ENCODE assay signal across 8 mouse cellular contexts in the genomic region with DNA sequence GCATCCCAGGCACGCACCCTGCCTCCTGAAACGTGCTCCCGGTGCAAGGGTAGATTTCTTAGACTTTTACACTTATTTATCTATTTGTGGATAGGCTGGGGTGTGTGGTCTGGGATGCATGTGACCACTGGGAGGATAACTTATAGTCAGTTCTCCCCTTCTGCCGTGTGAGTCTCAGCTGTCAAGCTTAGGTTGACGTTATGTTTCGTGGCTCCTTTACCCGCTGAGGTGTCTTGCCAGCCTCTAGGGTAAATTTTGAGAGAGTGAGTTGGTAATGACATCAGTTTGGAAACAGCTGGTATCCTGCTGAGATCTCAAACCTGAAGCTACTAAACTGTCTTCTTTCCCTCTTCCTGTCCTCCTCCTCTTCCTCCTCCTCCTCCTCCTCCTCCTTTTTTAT. TPM values are rescaled to one million over a fixed set of nuclear protein-coding genes. Genes with fewer than 3 reads are reported as not detected.
A peak's percentile ranks its signal among the peaks of the same experiment; 100 is the strongest.
DNase-seq lines count a peak whose midpoint lies in the region; ATAC-seq and TF ChIP-seq lines count a peak whose summit lies in the region.

No protein-coding gene starts in this region.

- 0 out of 2 replicates have a peak, but pooled peaks have one; percentile 8 for TF ChIP-seq CTCF in liver, embryonic 14.5 days (IDR thresholded peaks at IDR 0.05; ENCODE audit: low read depth)
- no peak for TF ChIP-seq CTCF in stomach, postnatal 0 days (IDR thresholded peaks at IDR 0.05; ENCODE audit: low read depth)

- no peaks in the 10 kb centered on the region for H3K36me3 ChIP-seq in forebrain, embryonic 10.5 days (replicated peaks)
- H3K36me3 ChIP-seq in liver, embryonic 14.5 days (replicated peaks; ENCODE audit: control insufficient read depth, insufficient read depth, low read depth): no peaks in the 10 kb centered on the region
- H3K36me3 ChIP-seq in stomach, postnatal 0 days (ENCODE audit: control insufficient read depth, insufficient read depth, low read length): peaks cover 2% of the 10 kb centered on the region; the same call in 1 of the 2 replicates

- H3K9ac ChIP-seq in liver, embryonic 14.5 days (replicated peaks): peak overlapping the region; percentile 83
- H3K9ac ChIP-seq in stomach, postnatal 0 days (ENCODE audit: low read length): peak overlapping the region; percentile 50

- 39% methylated on average over 7 of the region's 7 CpGs for WGBS in forebrain, embryonic 10.5 days
- WGBS in liver, embryonic 14.5 days (ENCODE audit: insufficient replicate concordance): 15% methylated on average over 7 of the region's 7 CpGs
- WGBS in stomach, postnatal 0 days: 15% methylated on average over 7 of the region's 7 CpGs

- H3K27me3 ChIP-seq in forebrain, embryonic 10.5 days (ENCODE audit: poor library complexity, severe bottlenecking): no peaks in the 10 kb centered on the region
- H3K27me3 ChIP-seq in liver, embryonic 14.5 days (ENCODE audit: control insufficient read depth, insufficient read depth, low read length): no peaks in the 10 kb centered on the region
- H3K27me3 ChIP-seq in stomach, postnatal 0 days (ENCODE audit: control insufficient read depth, insufficient read depth, low read length): no peaks in the 10 kb centered on the region

- peak overlapping the region; percentile 84 for H3K27ac ChIP-seq in forebrain, embryonic 10.5 days
- H3K27ac ChIP-seq in liver, embryonic 14.5 days: peak overlapping the region; percentile 86
- peak overlapping the region; percentile 65 for H3K27ac ChIP-seq in stomach, postnatal 0 days (replicated peaks)

- H3K4me2 ChIP-seq in liver, embryonic 14.5 days (ENCODE audit: low read depth): peak overlapping the region; percentile 75
- peak overlapping the region; percentile 47 for H3K4me2 ChIP-seq in stomach, postnatal 0 days (replicated peaks; ENCODE audit: low read depth)

- intact Hi-C loops in gastrocnemius, postnatal 36 days (cut with DNase I): no loop called here

- DNase-seq in embryo, embryonic 10.5 days (ENCODE audit: low spot score): peak; percentile 20
- DNase-seq in embryo, embryonic 9.5 days (ENCODE audit: extremely low spot score): no peak
- DNase-seq in B cell, adult 2 months: peak; percentile 22 to 35
- DNase-seq in forebrain, embryonic 10.5 days (ENCODE audit: extremely low spot score, low spot score): no peak
- DNase-seq in liver, embryonic 14.5 days (ENCODE audit: low read depth in 3 of 3, low spot score in 3 of 3): no peak
- DNase-seq in stomach, postnatal 0 days (ENCODE audit: low spot score): no peak
- DNase-seq in layer of hippocampus, adult 8-10 months (ENCODE audit: low spot score in 2 of 2): no peak
- DNase-seq in gastrocnemius, postnatal 36 days: no peak

- H3K4me3 ChIP-seq in forebrain, embryonic 10.5 days: peak overlapping the region; percentile 60
- peak overlapping the region; percentile 57 to 59 for H3K4me3 ChIP-seq in liver, embryonic 14.5 days (ENCODE audit: insufficient read depth in 1 of 2, low read depth in 2 of 2, low read length in 2 of 2)
- peak overlapping the region; percentile 32 for H3K4me3 ChIP-seq in stomach, postnatal 0 days (ENCODE audit: low read depth, low read length)

- no peaks in the 10 kb centered on the region for H3K9me3 ChIP-seq in forebrain, embryonic 10.5 days
- H3K9me3 ChIP-seq in liver, embryonic 14.5 days (ENCODE audit: control insufficient read depth, low read length): no peaks in the 10 kb centered on the region
- no peaks in the 10 kb centered on the region for H3K9me3 ChIP-seq in stomach, postnatal 0 days (ENCODE audit: control insufficient read depth, low read length)

- ATAC-seq in liver, embryonic 14.5 days (ENCODE audit: insufficient read depth): no peak
- ATAC-seq in stomach, postnatal 0 days (ENCODE audit: low FRiP score, low TSS enrichment): no peak

- no peak for TF ChIP-seq EP300 in liver, embryonic 14.5 days (IDR thresholded peaks at IDR 0.05; ENCODE audit: low read depth)
- TF ChIP-seq EP300 in stomach, postnatal 0 days (optimal IDR thresholded peaks at IDR 0.05): no peak

- H3K4me1 ChIP-seq in forebrain, embryonic 10.5 days: peaks cover 18% of the 10 kb centered on the region
- H3K4me1 ChIP-seq in liver, embryonic 14.5 days (replicated peaks; ENCODE audit: control insufficient read depth in 2 of 2, insufficient read depth in 2 of 2, low read length in 1 of 2): peaks cover 0 to 13% of the 10 kb centered on the region in 2 experiments; a peak in 3 of 4 replicates
- H3K4me1 ChIP-seq in stomach, postnatal 0 days (replicated peaks; ENCODE audit: control insufficient read depth, insufficient read depth): no peaks in the 10 kb centered on the region

RNA-seq across cellular contexts. Expression of gene Tsga10ip, which starts 3.6 kb away (rescaled TPM):
- not detected in 2 replicates for polyA plus RNA-seq in forebrain, embryonic 10.5 days (2016; fragmentation: Nextera tagmentation; extraction: Ambion mirVana)
- not detected in 2 replicates for polyA plus RNA-seq in liver, embryonic 14.5 days (2012; rRNA removed)
- 0.09 TPM in 1 of 2 replicates, not detected in the other for polyA plus RNA-seq in liver, embryonic 14.5 days (2014; fragmentation: Nextera tagmentation; extraction: Ambion mirVana)
- polyA plus RNA-seq in stomach, postnatal 0 days (2015; fragmentation: Nextera tagmentation; extraction: Ambion mirVana): 0.44 TPM in 1 of 2 replicates, not detected in the other
- under 1 TPM in 3 of 4 experiments, not detected in 1; 0.34 to 0.63 (median 0.37) TPM for total RNA-seq in layer of hippocampus, adult 8-10 months (2022)
- under 1 TPM; 0.52 to 0.64 TPM for total RNA-seq in gastrocnemius, postnatal 36 days (2021)

RNA-seq across cellular contexts. Expression of gene Sart1, which starts 17.4 kb away (rescaled TPM):
- 96.6 and 97.6 TPM in 2 replicates for polyA plus RNA-seq in forebrain, embryonic 10.5 days (2016; fragmentation: Nextera tagmentation; extraction: Ambion mirVana)
- polyA plus RNA-seq in liver, embryonic 14.5 days (2012; rRNA removed): 13.1 and 21.7 TPM in 2 replicates
- 24.1 and 26.6 TPM in 2 replicates for polyA plus RNA-seq in liver, embryonic 14.5 days (2014; fragmentation: Nextera tagmentation; extraction: Ambion mirVana)
- polyA plus RNA-seq in stomach, postnatal 0 days (2015; fragmentation: Nextera tagmentation; extraction: Ambion mirVana): 30.9 and 34.1 TPM in 2 replicates
- 100 to 1,000 TPM; 103 to 120 (median 114) TPM for total RNA-seq in layer of hippocampus, adult 8-10 months (2022)
- total RNA-seq in gastrocnemius, postnatal 36 days (2021): 10 to 100 TPM; 34.3 to 38.0 TPM

RNA-seq across cellular contexts. Expression of gene Drap1, which starts 18.9 kb away (rescaled TPM):
- polyA plus RNA-seq in forebrain, embryonic 10.5 days (2016; fragmentation: Nextera tagmentation; extraction: Ambion mirVana): 198 and 208 TPM in 2 replicates
- 38.6 and 64.0 TPM in 2 replicates for polyA plus RNA-seq in liver, embryonic 14.5 days (2012; rRNA removed)
- polyA plus RNA-seq in liver, embryonic 14.5 days (2014; fragmentation: Nextera tagmentation; extraction: Ambion mirVana): 58.5 and 58.9 TPM in 2 replicates
- polyA plus RNA-seq in stomach, postnatal 0 days (2015; fragmentation: Nextera tagmentation; extraction: Ambion mirVana): 196 and 203 TPM in 2 replicates
- total RNA-seq in layer of hippocampus, adult 8-10 months (2022): 100 to 1,000 TPM; 308 to 358 (median 327) TPM
- 100 to 1,000 TPM; 531 to 582 TPM for total RNA-seq in gastrocnemius, postnatal 36 days (2021)

RNA-seq across cellular contexts. Expression of gene AI837181, which starts 19.0 kb away (rescaled TPM):
- 42.2 and 42.3 TPM in 2 replicates for polyA plus RNA-seq in forebrain, embryonic 10.5 days (2016; fragmentation: Nextera tagmentation; extraction: Ambion mirVana)
- 16.7 and 19.9 TPM in 2 replicates for polyA plus RNA-seq in liver, embryonic 14.5 days (2012; rRNA removed)
- 10.7 and 11.9 TPM in 2 replicates for polyA plus RNA-seq in liver, embryonic 14.5 days (2014; fragmentation: Nextera tagmentation; extraction: Ambion mirVana)
- polyA plus RNA-seq in stomach, postnatal 0 days (2015; fragmentation: Nextera tagmentation; extraction: Ambion mirVana): 36.5 and 38.6 TPM in 2 replicates
- total RNA-seq in layer of hippocampus, adult 8-10 months (2022): 10 to 100 TPM; 64.8 to 71.2 (median 67.6) TPM
- total RNA-seq in gastrocnemius, postnatal 36 days (2021): 10 to 100 TPM; 32.7 to 33.6 TPM

RNA-seq across cellular contexts. Expression of gene Banf1, which starts 39.0 kb away (rescaled TPM):
- 614 and 621 TPM in 2 replicates for polyA plus RNA-seq in forebrain, embryonic 10.5 days (2016; fragmentation: Nextera tagmentation; extraction: Ambion mirVana)
- 116 and 125 TPM in 2 replicates for polyA plus RNA-seq in liver, embryonic 14.5 days (2012; rRNA removed)
- polyA plus RNA-seq in liver, embryonic 14.5 days (2014; fragmentation: Nextera tagmentation; extraction: Ambion mirVana): 263 and 278 TPM in 2 replicates
- polyA plus RNA-seq in stomach, postnatal 0 days (2015; fragmentation: Nextera tagmentation; extraction: Ambion mirVana): 279 and 293 TPM in 2 replicates
- 10 to 100 TPM; 74.1 to 85.8 (median 76.2) TPM for total RNA-seq in layer of hippocampus, adult 8-10 months (2022)
- total RNA-seq in gastrocnemius, postnatal 36 days (2021): 100 to 1,000 TPM; 116 to 124 TPM

Comparison
In these comparisons a context has a peak if more than half of its experiments do, and no peak if none do; other contexts are left out.
1. DNase-seq: peak in embryo, embryonic 10.5 days (single experiment) and B cell, adult 2 months (2 of 2); none in embryo, embryonic 9.5 days (single experiment), forebrain, embryonic 10.5 days (single experiment), liver, embryonic 14.5 days (0 of 3), stomach, postnatal 0 days (single experiment), layer of hippocampus, adult 8-10 months (0 of 2) and gastrocnemius, postnatal 36 days (0 of 2).
2. Peak in every context shown above with its lines, with median percentiles within 50 percentile points of each other: H3K27ac ChIP-seq and H3K4me3 ChIP-seq.